ENCODE assay signal across 9 mouse cellular contexts in genomic region chr7:112786556-112787225, GRCm38 (mm10).
A peak's percentile ranks its signal among the peaks of the same experiment; 100 is the strongest.
DNase-seq lines count a peak whose midpoint lies in the region; ATAC-seq lines count a peak whose summit lies in the region.
"Had no signal": no experiment of that assay in that cellular context is flagged by ENCODE, and none has a peak within 500 bp of the region (broad histone marks: within the 10 kb centered on the region; RNA-seq: fewer than 3 reads in every experiment).

No protein-coding gene starts in this region.

- no peaks in the 10 kb centered on the region for H3K36me3 ChIP-seq in kidney, embryonic 16.5 days (ENCODE audit: insufficient read depth, low read length)
- H3K36me3 ChIP-seq in embryonic facial prominence, embryonic 13.5 days: no peaks in the 10 kb centered on the region
- peaks cover 8% of the 10 kb centered on the region for H3K36me3 ChIP-seq in hindbrain, embryonic 10.5 days

- no peak for DNase-seq in kidney, adult 9 months
- no peak for DNase-seq in hindbrain, embryonic 10.5 days (ENCODE audit: low spot score)
- peak; percentile 81 for DNase-seq in lung, postnatal 14 days
- no peak for DNase-seq in thymus, postnatal 10 days (ENCODE audit: low spot score in 2 of 2)
- DNase-seq in thymus, postnatal 14 days: no peak
- DNase-seq in right cerebral cortex, postnatal 14 days: no peak
- DNase-seq: layer of hippocampus, adult 9-11 months had no signal

- H3K9me3 ChIP-seq in kidney, embryonic 16.5 days (ENCODE audit: low read length): no peaks in the 10 kb centered on the region
- no peaks in the 10 kb centered on the region for H3K9me3 ChIP-seq in embryonic facial prominence, embryonic 13.5 days
- no peaks in the 10 kb centered on the region for H3K9me3 ChIP-seq in hindbrain, embryonic 10.5 days

- H3K9ac ChIP-seq in kidney, embryonic 16.5 days (replicated peaks; ENCODE audit: low read length): no peak overlapping the region
- no peak overlapping the region for H3K9ac ChIP-seq in embryonic facial prominence, embryonic 13.5 days

- no peak overlapping the region for H3K4me2 ChIP-seq in kidney, embryonic 16.5 days (replicated peaks; ENCODE audit: low read depth, low read length)
- peak overlapping the region; percentile 9; the same call in 1 of the 2 replicates for H3K4me2 ChIP-seq in embryonic facial prominence, embryonic 13.5 days

- peak overlapping the region; percentile 79 for H3K27ac ChIP-seq in kidney, embryonic 16.5 days (ENCODE audit: low read length)
- peak overlapping the region; percentile 72 for H3K27ac ChIP-seq in embryonic facial prominence, embryonic 13.5 days
- peak overlapping the region; percentile 53; the same call in 1 of the 2 replicates for H3K27ac ChIP-seq in hindbrain, embryonic 10.5 days

- 34% methylated on average over 7 of the region's 7 CpGs for WGBS in kidney, embryonic 16.5 days
- WGBS in embryonic facial prominence, embryonic 13.5 days: 38% methylated on average over 7 of the region's 7 CpGs
- 58% methylated on average over 7 of the region's 7 CpGs for WGBS in hindbrain, embryonic 10.5 days

- ATAC-seq in kidney, embryonic 16.5 days (ENCODE audit: low FRiP score, low TSS enrichment): 0 out of 2 replicates have a peak, but pooled peaks have one; percentile 12
- ATAC-seq in embryonic facial prominence, embryonic 13.5 days (ENCODE audit: insufficient number of reproducible peaks, insufficient read depth, low FRiP score, low TSS enrichment, low read depth): no peak

- peaks cover 62% of the 10 kb centered on the region for H3K4me1 ChIP-seq in kidney, embryonic 16.5 days (ENCODE audit: insufficient read depth, low read length)
- H3K4me1 ChIP-seq in embryonic facial prominence, embryonic 13.5 days: peaks cover 55% of the 10 kb centered on the region
- H3K4me1 ChIP-seq in hindbrain, embryonic 10.5 days (replicated peaks): peaks cover 57% of the 10 kb centered on the region

- H3K27me3 ChIP-seq in kidney, embryonic 16.5 days (ENCODE audit: insufficient read depth, low read length): no peaks in the 10 kb centered on the region
- no peaks in the 10 kb centered on the region for H3K27me3 ChIP-seq in embryonic facial prominence, embryonic 13.5 days
- H3K27me3 ChIP-seq in hindbrain, embryonic 10.5 days (ENCODE audit: insufficient read depth, poor library complexity, severe bottlenecking): no peaks in the 10 kb centered on the region

- no peak overlapping the region for H3K4me3 ChIP-seq in kidney, embryonic 16.5 days (ENCODE audit: low read length)
- H3K4me3 ChIP-seq in embryonic facial prominence, embryonic 13.5 days: no peak overlapping the region
- H3K4me3 ChIP-seq in hindbrain, embryonic 10.5 days: no peak overlapping the region
